ENCODE assay signal across 8 mouse cellular contexts in genomic region chr9:78193902-78194597, GRCm38 (mm10). TPM values are rescaled to one million over a fixed set of nuclear protein-coding genes. Genes with fewer than 3 reads are reported as not detected.
DNase-seq lines count a peak whose midpoint lies in the region; TF ChIP-seq lines count a peak whose summit lies in the region.

No protein-coding gene starts in this region.

- no peak for TF ChIP-seq CTCF in ES-Bruce4 (IDR thresholded peaks at IDR 0.05; ENCODE audit: low read depth, low read length)
- TF ChIP-seq CTCF in cortical plate, adult 2 months (IDR thresholded peaks at IDR 0.05; ENCODE audit: extremely low read depth, insufficient read depth, low read length), result peak; percentile 64; the same call in 1 of the 2 replicates

- H3K4me3 ChIP-seq in ES-Bruce4 (ENCODE audit: low read depth, low read length), result peak overlapping the region; percentile 59
- H3K4me3 ChIP-seq in cortical plate, adult 2 months (ENCODE audit: insufficient read depth, low read length), result no peak overlapping the region
- no peak overlapping the region for H3K4me3 ChIP-seq in heart, embryonic 10.5 days

- TF ChIP-seq POLR2A in ES-Bruce4 (IDR thresholded peaks at IDR 0.05; ENCODE audit: insufficient read depth, low read length), result no peak
- no peak for TF ChIP-seq POLR2A in cortical plate, adult 2 months (IDR thresholded peaks at IDR 0.05; ENCODE audit: extremely low read depth, insufficient read depth, low read length)

- TF ChIP-seq EP300 in ES-Bruce4 (IDR thresholded peaks at IDR 0.05; ENCODE audit: insufficient read depth, low read depth, low read length), result no peak

- no peaks in the 10 kb centered on the region for H3K9me3 ChIP-seq in ES-Bruce4 (replicated peaks; ENCODE audit: control insufficient read depth, insufficient read depth, low read length, poor library complexity, severe bottlenecking)
- no peaks in the 10 kb centered on the region for H3K9me3 ChIP-seq in heart, embryonic 10.5 days

- peak overlapping the region; percentile 81 for H3K9ac ChIP-seq in ES-Bruce4 (ENCODE audit: low read depth, poor library complexity, severe bottlenecking)

- H3K27ac ChIP-seq in ES-Bruce4 (ENCODE audit: insufficient read depth, low read length), result peak overlapping the region; percentile 39
- no peak overlapping the region for H3K27ac ChIP-seq in cortical plate, adult 2 months (ENCODE audit: insufficient read depth, low read length)
- H3K27ac ChIP-seq in heart, embryonic 10.5 days, result no peak overlapping the region

- H3K27me3 ChIP-seq in ES-Bruce4 (ENCODE audit: control insufficient read depth, insufficient read depth, low read length, poor library complexity, severe bottlenecking), result no peaks in the 10 kb centered on the region
- no peaks in the 10 kb centered on the region for H3K27me3 ChIP-seq in heart, embryonic 10.5 days (ENCODE audit: insufficient read depth, poor library complexity, severe bottlenecking)

- peak; percentile 26 to 41 for DNase-seq in cerebellum, adult 18-20 months
- DNase-seq in cerebellum, adult 11 months, result no peak
- DNase-seq in heart, embryonic 10.5 days (ENCODE audit: low spot score), result peak; percentile 79
- peak; percentile 71 for DNase-seq in kidney, postnatal 14 days
- peak; percentile 75 for DNase-seq in lung, postnatal 25 days (ENCODE audit: low spot score)
- peak; percentile 43 to 58 for DNase-seq in spleen, postnatal 36 days (ENCODE audit: low spot score in 2 of 2)

- H3K4me1 ChIP-seq in ES-Bruce4 (ENCODE audit: control insufficient read depth, insufficient read depth, low read length), result peaks cover 7% of the 10 kb centered on the region
- H3K4me1 ChIP-seq in cortical plate, adult 2 months (ENCODE audit: control insufficient read depth, insufficient read depth, low read length), result 0 out of 2 replicates have a peak, but pooled peaks cover 4% of the 10 kb centered on the region
- H3K4me1 ChIP-seq in heart, embryonic 10.5 days, result peaks cover 23% of the 10 kb centered on the region

- peaks cover 14% of the 10 kb centered on the region for H3K36me3 ChIP-seq in ES-Bruce4 (ENCODE audit: control insufficient read depth, insufficient read depth, low read length, poor library complexity, severe bottlenecking)
- 0 out of 2 replicates have a peak, but pooled peaks cover 2% of the 10 kb centered on the region for H3K36me3 ChIP-seq in heart, embryonic 10.5 days

- 50% methylated on average over 9 of the region's 9 CpGs for WGBS in heart, embryonic 10.5 days

RNA-seq across cellular contexts. Expression of gene Gsta4, which starts 11.5 kb away (rescaled TPM):
- polyA plus RNA-seq in ES-Bruce4 (2011; ENCODE audit: insufficient read depth, insufficient read length, low read depth, missing spikeins), result 322 and 323 TPM in 2 replicates
- 85.6 and 92.4 TPM in 2 replicates for polyA plus RNA-seq in cortical plate, adult 2 months (2012; rRNA removed)
- 81.1 and 88.3 TPM in 2 replicates for polyA plus RNA-seq in heart, embryonic 10.5 days (2016; fragmentation: Nextera tagmentation; extraction: Ambion mirVana)

RNA-seq across cellular contexts. Expression of gene Gsta1, which starts 36.4 kb away (rescaled TPM):
- not detected in 2 replicates for polyA plus RNA-seq in ES-Bruce4 (2011; ENCODE audit: insufficient read depth, insufficient read length, low read depth, missing spikeins)
- not detected in 2 replicates for polyA plus RNA-seq in cortical plate, adult 2 months (2012; rRNA removed)
- polyA plus RNA-seq in heart, embryonic 10.5 days (2016; fragmentation: Nextera tagmentation; extraction: Ambion mirVana), result not detected in 2 replicates
